Mouse (Mus musculus) stomach, embryonic 16.5 days (tissue): ENCODE results near the gene Smtnl1. TPM values are rescaled to one million over a fixed set of nuclear protein-coding genes. Genes with fewer than 3 reads are reported as not detected.

ENCODE experiments used
- ATAC-seq: fragments of 200-750 bp; cut with Nextera tagmentation; 2 replicates; pipeline ENCODE4 v1.8.0; 2017; ENCODE audit warnings: moderate number of reproducible peaks, moderate TSS enrichment; ENCODE audit not compliant: insufficient read depth, low FRiP score
- H3K27ac ChIP-seq: fragments of 300-500 bp; sonication (generic); 2 replicates; pipeline ENCODE4 v1.5.1; 2014; ENCODE audit warnings: low read length
- H3K27me3 ChIP-seq: fragments of 300-500 bp; sonication (generic); 2 replicates; pipeline ENCODE4 v1.6.1; 2014; ENCODE audit warnings: low read length, control low read depth, mixed read lengths; ENCODE audit not compliant: control insufficient read depth, insufficient read depth
- H3K36me3 ChIP-seq: fragments of 300-500 bp; sonication (generic); 2 replicates; pipeline ENCODE4 v1.6.1; 2014; ENCODE audit warnings: low read length; ENCODE audit not compliant: control insufficient read depth, insufficient read depth
- H3K4me1 ChIP-seq: fragments of 300-500 bp; sonication (generic); 2 replicates; pipeline ENCODE4 v1.6.1; 2014; ENCODE audit warnings: low read length, control low read depth, mixed read lengths; ENCODE audit not compliant: control insufficient read depth, insufficient read depth
- H3K4me2 ChIP-seq: fragments of 300-500 bp; sonication (generic); 2 replicates; pipeline ENCODE4 v1.6.1; 2014; ENCODE audit warnings: low read depth, low read length, mixed read lengths
- H3K4me3 ChIP-seq: fragments of 300-500 bp; sonication (generic); replicated peaks from 2 replicates; pipeline ENCODE4 v1.5.1; 2014; ENCODE audit warnings: mild to moderate bottlenecking, low read length
- H3K9ac ChIP-seq: fragments of 300-500 bp; sonication (generic); 2 replicates; pipeline ENCODE4 v1.6.1; 2014; ENCODE audit warnings: low read length
- H3K9me3 ChIP-seq: fragments of 300-500 bp; sonication (generic); replicated peaks from 2 replicates; pipeline ENCODE4 v1.6.1; 2016; ENCODE audit warnings: low read length, control low read depth; ENCODE audit not compliant: control insufficient read depth
- WGBS: fragments of 180-500 bp; shearing (Covaris S2); extraction: QIAGEN DNeasy Blood & Tissue Kit; methylation state at CpG from one replicate; pipeline ENCODE4 v1.1.7; 2014; 5-methylcytosine and 5-hydroxymethylcytosine counted together
- polyA plus RNA-seq: library from polyadenylated mRNA; unstranded; fragments of >200 nt; fragmentation: Nextera tagmentation; extraction: Ambion mirVana; gene quantifications from 2 replicates; pipeline ENCODE4 v1.2.1, GENCODE M21; 2015

Smtnl1 gene
- polyA plus RNA-seq, 1 experiment from 2014 or later = 1.7 TPM

DNA sequence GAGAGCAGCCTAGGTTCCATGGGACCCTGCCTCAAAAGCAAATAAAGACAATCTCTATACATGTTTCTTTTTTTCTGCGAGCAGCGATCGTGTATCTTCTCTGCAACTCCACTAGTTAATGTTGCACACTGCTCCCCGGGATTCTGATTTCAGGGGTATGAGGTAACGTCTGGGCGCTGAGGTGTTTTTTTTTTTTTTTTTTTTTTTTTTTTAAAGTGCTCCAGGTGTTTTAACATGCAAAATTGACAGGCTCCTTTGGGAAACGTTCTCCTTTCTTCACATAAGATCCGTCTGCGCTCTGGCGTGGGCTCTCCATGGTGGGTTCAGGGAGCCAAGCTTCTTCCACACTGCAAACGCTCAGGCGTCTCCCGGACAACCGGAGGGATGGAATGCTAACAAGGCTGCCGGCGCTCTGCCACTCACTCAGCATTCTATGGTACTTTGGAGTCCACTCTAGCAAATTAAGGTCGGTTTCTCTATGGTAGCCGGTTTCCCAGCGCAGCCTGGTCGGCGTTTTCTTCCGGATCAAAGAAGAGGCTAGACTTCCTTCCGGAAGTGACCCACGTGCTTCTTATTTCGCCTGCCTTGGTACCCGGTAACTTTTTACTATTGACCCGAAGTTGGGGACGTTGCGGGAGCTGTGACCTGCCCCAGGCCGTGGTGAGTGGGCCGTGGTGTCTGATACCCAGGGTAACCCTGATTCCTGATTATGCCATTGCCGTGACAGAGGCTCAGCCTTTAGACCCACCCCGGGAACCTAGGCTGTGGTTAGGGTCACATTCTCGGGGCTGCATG, 4.2 kb upstream of the Smtnl1 start, which contains the start of gene Timm10:
TSS of gene Timm10 (plus strand) at position 510 of the 795 bp plus-strand sequence.
- Histone ChIP-seq H3K9ac (peak within 1 kb of the TSS; percentile 80), H3K27ac (no peak within 1 kb of the TSS), H3K4me1 (peaks cover 6% of the 10 kb centered on the region; the same call in 1 of the 2 replicates), H3K27me3 (no peaks in the 10 kb centered on the region; the same call in 1 of the 2 replicates), H3K4me3 (peak within 1 kb of the TSS; percentile 67), H3K9me3 (no peaks in the 10 kb centered on the region), H3K4me2 (peak within 1 kb of the TSS; percentile 99), H3K36me3 (no peaks in the 10 kb centered on the region)
- peak; percentile 84 for ATAC-seq
- under 1% methylated on average over 34 of the region's 34 CpGs for WGBS

DNA sequence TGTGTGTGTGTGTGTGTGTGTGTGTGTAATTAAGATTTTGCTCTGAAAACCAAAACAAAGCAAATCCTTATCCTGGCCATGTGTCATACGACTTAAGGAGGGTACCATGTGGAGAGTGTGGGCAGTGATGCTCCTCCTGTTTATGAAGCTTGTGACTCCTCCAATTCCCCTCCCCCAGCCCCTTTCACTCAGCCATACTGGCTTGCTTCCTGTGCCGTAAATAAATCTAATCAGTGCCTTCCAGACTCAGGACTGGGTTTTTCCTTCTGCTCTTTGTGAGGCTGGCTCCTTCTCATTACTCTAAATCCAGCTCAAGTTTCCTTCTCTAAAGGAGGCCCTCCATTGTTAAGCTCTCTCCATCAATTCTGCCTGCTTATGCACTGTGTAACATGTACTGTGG, 785 bp upstream of the Smtnl1 start:
- no peak overlapping the region for H3K27ac ChIP-seq
- WGBS = 30% methylated on average over 2 of the region's 2 CpGs
- H3K27me3 ChIP-seq = no peaks in the 10 kb centered on the region; the same call in 1 of the 2 replicates
- ATAC-seq = no peak
- H3K9me3 ChIP-seq = no peaks in the 10 kb centered on the region
- H3K4me3 ChIP-seq = no peak overlapping the region
- no peak overlapping the region for H3K9ac ChIP-seq
- H3K4me2 ChIP-seq = no peak overlapping the region
- H3K4me1 ChIP-seq = peaks cover 6% of the 10 kb centered on the region; the same call in 1 of the 2 replicates
- no peaks in the 10 kb centered on the region for H3K36me3 ChIP-seq

DNA sequence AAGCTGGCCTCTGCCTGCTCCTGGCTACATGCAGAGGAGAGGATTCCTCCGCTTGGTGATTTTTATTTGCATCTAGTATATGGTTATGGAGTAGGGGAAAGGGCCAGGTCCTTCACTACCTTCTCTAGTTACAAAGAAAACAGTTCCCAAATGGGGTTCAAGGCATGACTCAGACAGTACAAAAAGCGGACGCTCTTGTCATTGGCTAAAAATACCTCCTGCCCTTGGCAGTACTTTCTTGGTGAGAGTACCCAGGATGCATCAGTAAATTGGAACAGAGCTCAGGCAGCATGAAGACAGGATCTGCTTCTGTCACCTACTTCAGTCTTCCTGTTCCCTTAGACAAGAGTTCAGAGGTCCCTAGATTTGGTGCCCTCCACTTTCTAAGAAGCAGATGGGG, 2.6 kb downstream of the Smtnl1 start:
- no peaks in the 10 kb centered on the region for H3K9me3 ChIP-seq
- H3K27me3 ChIP-seq = no peaks in the 10 kb centered on the region; the same call in 1 of the 2 replicates
- H3K36me3 ChIP-seq = no peaks in the 10 kb centered on the region
- WGBS = 68% methylated on average over 3 of the region's 3 CpGs
- no peak for ATAC-seq
- no peak overlapping the region for H3K9ac ChIP-seq
- no peak overlapping the region for H3K4me2 ChIP-seq
- no peaks in the 10 kb centered on the region for H3K4me1 ChIP-seq
- no peak overlapping the region for H3K4me3 ChIP-seq
- no peak overlapping the region for H3K27ac ChIP-seq

DNA sequence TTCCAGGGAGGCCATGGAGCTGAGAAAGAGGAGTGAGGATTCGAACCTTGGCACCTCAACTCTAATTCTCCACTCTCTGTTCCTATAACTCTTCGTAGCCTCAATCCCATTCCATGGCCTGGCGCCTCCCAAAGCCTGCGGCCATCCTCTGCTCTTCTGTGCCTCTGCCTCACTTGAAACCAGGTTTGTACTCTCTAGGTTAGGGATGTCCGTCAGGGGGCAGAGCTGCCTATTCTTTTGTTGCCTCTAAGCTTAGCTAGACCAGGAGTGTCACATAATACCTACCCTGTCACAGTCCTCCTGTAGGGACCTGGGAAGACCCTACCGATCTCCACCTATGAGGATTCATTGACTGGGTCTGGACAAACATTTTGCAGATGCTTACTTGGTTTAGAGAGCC, 9.8 kb downstream of the Smtnl1 start:
- Histone ChIP-seq H3K27me3 (no peaks in the 10 kb centered on the region), H3K9me3 (no peaks in the 10 kb centered on the region), H3K4me2 (no peak overlapping the region), H3K36me3 (no peaks in the 10 kb centered on the region), H3K4me1 (peaks cover 3% of the 10 kb centered on the region; the same call in 1 of the 2 replicates), H3K27ac (no peak overlapping the region), H3K9ac (no peak overlapping the region), H3K4me3 (no peak overlapping the region)
- ATAC-seq = no peak
- 78% methylated on average over 6 of the region's 6 CpGs for WGBS

DNA sequence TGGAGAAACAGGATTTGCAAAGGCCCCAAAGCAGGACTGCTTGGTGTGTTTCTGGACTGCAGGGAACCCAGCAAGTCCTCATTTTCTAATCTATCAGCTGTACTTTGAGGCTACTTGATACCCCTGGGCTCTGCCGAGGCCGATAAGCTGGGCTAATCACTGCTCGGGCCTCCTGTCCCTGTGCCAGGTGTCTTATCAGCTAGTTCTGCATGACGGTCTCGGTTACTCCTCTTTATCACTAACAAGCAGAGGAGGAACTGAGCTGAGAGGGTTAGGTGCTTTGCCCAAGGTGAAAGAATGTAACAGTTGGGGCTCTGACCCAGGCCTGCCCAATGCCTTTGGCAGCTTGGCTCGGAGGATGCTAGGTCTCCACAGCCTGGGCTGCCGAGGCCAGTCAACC, 10.6 kb downstream of the Smtnl1 start:
- H3K4me1 ChIP-seq = peaks cover 3% of the 10 kb centered on the region; the same call in 1 of the 2 replicates
- H3K27ac ChIP-seq = no peak overlapping the region
- no peaks in the 10 kb centered on the region for H3K36me3 ChIP-seq
- no peak overlapping the region for H3K9ac ChIP-seq
- H3K4me3 ChIP-seq = no peak overlapping the region
- 56% methylated on average over 7 of the region's 7 CpGs for WGBS
- no peaks in the 10 kb centered on the region for H3K9me3 ChIP-seq
- ATAC-seq = peak; percentile 75
- no peaks in the 10 kb centered on the region for H3K27me3 ChIP-seq
- H3K4me2 ChIP-seq = no peak overlapping the region

DNA sequence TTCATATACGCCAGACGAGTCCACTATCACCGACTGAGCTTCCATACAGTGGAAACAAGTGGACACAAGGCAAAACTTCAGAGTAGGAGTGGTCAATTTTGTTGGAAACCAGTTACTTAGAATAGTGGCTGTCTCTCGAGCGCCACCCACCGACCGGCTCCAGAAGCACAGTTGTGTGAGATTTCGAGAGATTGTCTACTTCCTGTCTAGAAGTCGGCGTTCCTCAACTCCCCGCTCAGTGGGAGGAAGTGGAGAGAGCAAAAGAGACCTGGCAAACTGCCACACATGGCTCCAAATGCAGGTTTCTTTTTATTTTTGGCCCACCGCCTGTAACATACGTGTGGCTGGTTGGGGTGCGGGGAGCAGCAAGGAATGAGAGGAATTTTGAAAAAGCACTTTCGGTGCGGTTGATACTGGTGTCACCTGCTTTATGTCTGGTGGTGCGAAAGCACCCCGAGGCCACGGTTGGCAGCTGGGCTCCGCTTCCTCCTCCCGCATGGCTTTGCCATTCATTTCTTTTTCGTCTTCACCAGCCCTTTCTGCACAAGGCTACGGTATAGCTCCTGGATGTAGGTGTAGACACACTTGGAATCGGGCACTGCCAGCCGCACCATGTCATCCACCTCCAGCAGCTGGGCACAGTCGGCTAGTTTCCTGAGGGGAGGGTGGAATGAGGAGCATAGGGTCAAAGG, 11.4 kb downstream of the Smtnl1 start:
- Histone ChIP-seq H3K27me3 (no peaks in the 10 kb centered on the region), H3K9ac (peak overlapping the region; percentile 49; the same call in 1 of the 2 replicates), H3K4me1 (peaks cover 3% of the 10 kb centered on the region; the same call in 1 of the 2 replicates), H3K9me3 (no peaks in the 10 kb centered on the region), H3K4me3 (peak overlapping the region; percentile 34), H3K4me2 (peak overlapping the region; percentile 64), H3K36me3 (no peaks in the 10 kb centered on the region), H3K27ac (peak overlapping the region; percentile 25; the same call in 1 of the 2 replicates)
- ATAC-seq = peak; percentile 54; the same call in 1 of the 2 replicates
- 24% methylated on average over 26 of the region's 26 CpGs for WGBS

DNA sequence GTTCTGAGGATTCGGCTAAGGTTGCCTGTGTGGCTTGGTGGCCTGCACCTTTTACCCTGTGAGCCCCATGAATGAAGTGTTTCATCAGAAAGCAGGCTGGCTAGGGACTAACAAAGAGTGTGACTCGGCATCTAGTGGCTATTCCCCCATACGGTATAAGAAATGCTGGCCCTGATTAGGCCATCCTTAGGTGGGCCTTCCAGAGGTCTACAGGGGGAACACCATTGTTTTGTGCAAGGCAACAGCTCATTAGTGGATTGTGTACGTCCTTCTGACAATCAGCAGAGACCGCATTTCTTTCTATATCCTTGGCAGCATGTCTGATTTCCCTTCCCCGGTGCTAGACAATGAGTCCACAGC, 11.9 kb downstream of the Smtnl1 start:
- 0 out of 2 replicates have a peak, but pooled peaks have one; percentile 2 for ATAC-seq
- H3K9me3 ChIP-seq = no peaks in the 10 kb centered on the region
- H3K4me2 ChIP-seq = peak overlapping the region; percentile 64
- H3K27ac ChIP-seq = no peak overlapping the region
- peak overlapping the region; percentile 34; the same call in 1 of the 2 replicates for H3K4me3 ChIP-seq
- no peak overlapping the region for H3K9ac ChIP-seq
- WGBS = 74% methylated on average over 6 of the region's 6 CpGs
- H3K36me3 ChIP-seq = no peaks in the 10 kb centered on the region
- H3K4me1 ChIP-seq = peaks cover 3% of the 10 kb centered on the region; the same call in 1 of the 2 replicates
- H3K27me3 ChIP-seq = no peaks in the 10 kb centered on the region

DNA sequence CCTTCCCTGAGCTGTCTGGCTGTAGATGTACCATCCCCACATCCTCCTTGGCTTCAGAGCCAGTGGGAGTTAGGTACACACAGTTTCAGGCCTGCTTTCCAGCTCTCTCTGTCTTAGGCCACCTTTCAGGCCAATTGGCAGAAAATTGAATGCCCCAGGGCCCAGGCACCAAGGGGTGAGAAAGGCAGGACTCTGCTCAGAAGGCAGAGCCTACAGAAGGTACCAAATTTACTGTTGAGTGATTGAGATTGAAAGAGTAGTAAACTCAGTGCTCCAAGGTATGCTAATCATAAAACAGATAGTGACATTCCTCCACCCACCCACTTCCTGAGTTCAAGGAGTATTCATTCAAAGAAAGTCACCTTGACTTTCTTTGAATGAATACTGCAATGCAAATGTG, 13.1 kb downstream of the Smtnl1 start:
- H3K4me2 ChIP-seq = no peak overlapping the region
- H3K4me3 ChIP-seq = no peak overlapping the region
- no peak overlapping the region for H3K27ac ChIP-seq
- H3K4me1 ChIP-seq = peaks cover 3% of the 10 kb centered on the region; the same call in 1 of the 2 replicates
- H3K27me3 ChIP-seq = no peaks in the 10 kb centered on the region
- no peaks in the 10 kb centered on the region for H3K36me3 ChIP-seq
- H3K9me3 ChIP-seq = no peaks in the 10 kb centered on the region
- no peak for ATAC-seq
- no peak overlapping the region for H3K9ac ChIP-seq

DNA sequence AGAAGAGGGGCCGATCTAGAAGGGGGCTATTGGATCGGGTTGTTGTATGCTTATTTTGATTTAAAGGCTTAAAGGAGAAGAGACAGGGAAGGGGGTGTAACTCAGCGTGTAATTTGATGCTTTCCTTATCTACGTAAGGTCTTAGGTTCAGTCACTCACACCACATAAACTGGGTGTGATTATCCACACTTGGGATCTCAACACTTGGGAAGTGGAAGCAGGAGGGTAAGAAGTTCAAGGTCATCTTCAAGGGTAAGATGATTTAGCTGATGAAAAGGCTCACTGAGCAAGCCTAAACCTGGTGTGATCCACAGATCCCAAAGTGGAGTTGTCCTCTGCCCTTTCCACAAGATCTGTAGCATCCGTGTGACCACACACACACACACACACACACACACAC, 15.9 kb downstream of the Smtnl1 start:
- Histone ChIP-seq H3K4me2 (no peak overlapping the region), H3K9ac (no peak overlapping the region), H3K9me3 (no peaks in the 10 kb centered on the region), H3K4me1 (peaks cover 3% of the 10 kb centered on the region; the same call in 1 of the 2 replicates), H3K27ac (no peak overlapping the region), H3K27me3 (no peaks in the 10 kb centered on the region), H3K4me3 (no peak overlapping the region), H3K36me3 (no peaks in the 10 kb centered on the region)
- WGBS = 50% methylated on average over 5 of the region's 5 CpGs
- ATAC-seq = no peak
